Mouse (Mus musculus) layer of hippocampus, postnatal 25 days (tissue): ENCODE results near the gene Lilra6. TPM values are rescaled to one million over a fixed set of nuclear protein-coding genes. Genes with fewer than 3 reads are reported as not detected.
"Not testable (repeated sequence)": the region's sequence is repeated elsewhere in the genome, so short reads cannot be mapped to it uniquely, and the experiment has no call there.

Source experiments
- DNase-seq, 2 experiments: peaks; one replicate each; pipeline ENCODE4 v3.0.0; 2022; ENCODE audit warnings: mixed read lengths in 2 of 2, low spot score in 1 of 2; ENCODE audit errors: extremely low spot score in 1 of 2
- total RNA-seq, 2 experiments: library from RNA; stranded (reverse); gene quantifications; 2 replicates each; pipeline ENCODE4 v1.2.3; 2021

Lilra6 gene
- total RNA-seq = not detected

GRCm38 (mm10) chr7:3915387-3915786, at the start of gene Lilra6:
Gene Lilra6, minus strand, starts transcription at chr7:3915503.
- DNase-seq = not testable (repeated sequence)

DNA sequence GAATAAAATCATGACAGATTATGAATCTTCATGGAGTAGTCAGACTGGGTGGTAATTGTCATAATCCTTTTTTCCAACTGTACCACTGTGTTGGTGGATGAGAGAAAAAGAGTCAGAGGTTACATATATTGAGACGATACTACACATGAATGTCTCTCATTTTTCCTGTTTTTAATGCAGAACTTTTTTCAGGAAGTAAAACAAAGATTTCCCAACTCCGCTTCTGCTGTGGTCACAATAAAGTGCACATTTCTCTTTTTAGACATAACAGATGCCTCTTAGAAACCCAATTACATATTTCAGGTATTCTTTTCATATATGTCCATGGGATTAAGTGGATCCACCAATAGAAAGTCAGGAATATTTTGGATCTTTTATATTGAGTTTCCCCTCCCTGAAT, 46.7 kb upstream of the Lilra6 start:
- DNase-seq = no peak

DNA sequence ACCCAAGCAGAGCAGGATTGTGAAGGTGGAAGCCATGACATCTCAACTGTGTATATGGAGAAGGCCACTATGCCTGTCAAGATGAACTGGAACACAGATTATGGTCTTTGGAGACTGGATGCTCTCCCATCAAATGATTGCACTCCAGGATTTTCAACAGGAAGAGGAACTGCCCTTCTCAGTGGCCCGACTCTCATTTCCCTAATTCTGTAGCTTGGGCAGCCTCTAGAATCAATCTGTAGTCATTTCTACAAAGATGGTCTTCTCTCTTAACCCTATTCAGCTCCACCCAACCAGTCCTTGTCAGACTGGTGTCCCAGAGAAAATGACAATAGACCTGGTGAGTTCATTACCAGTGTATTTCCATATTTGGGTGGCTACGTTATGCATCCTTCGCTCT, 42.1 kb upstream of the Lilra6 start:
- DNase-seq = no peak

- DNase-seq = no peak
Measured at GRCm38 (mm10) chr7:3949159-3949558, 33.9 kb upstream of the Lilra6 start.

DNA sequence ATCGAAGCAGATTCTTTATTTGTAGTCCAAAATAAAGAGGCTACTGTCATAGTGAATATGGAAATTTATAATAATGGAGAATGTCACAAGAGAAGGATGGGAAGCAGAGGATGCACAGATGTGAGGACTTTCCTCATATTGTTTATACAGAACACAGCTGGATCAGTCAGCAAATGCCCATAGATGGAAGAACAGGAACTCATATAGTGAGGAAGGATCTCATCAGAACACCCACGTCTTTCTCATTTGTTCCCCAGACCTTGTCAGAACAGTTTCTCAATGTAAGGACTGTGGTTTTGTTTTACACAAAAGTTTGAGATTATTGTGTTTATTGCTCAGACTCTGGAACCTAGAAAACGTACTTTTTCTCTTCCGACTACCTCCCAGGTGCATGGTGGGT, 32.9 kb upstream of the Lilra6 start:
- DNase-seq = no peak

GRCm38 (mm10) chr7:3946117-3946516, 30.8 kb upstream of the Lilra6 start:
- DNase-seq = no peak

DNA sequence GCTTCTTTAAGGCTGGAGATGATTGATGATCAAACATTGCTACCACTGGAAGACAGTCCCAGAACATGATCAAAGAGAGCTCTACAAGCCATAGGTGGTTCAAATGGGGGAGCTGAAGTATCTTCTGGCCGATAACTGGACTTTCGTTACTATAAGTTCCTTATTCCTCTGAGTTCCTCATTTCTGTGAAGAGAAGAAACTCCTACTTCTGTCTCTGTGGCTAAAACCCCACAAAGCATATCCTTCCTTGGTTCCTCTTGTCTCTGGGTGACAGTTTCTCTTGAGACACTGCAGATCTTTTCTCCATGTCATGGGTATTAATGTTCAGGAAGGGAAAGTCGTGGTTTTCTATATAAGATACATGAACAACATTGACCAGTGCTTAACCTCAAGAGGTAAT, 25.6 kb upstream of the Lilra6 start:
- DNase-seq = no peak

DNA sequence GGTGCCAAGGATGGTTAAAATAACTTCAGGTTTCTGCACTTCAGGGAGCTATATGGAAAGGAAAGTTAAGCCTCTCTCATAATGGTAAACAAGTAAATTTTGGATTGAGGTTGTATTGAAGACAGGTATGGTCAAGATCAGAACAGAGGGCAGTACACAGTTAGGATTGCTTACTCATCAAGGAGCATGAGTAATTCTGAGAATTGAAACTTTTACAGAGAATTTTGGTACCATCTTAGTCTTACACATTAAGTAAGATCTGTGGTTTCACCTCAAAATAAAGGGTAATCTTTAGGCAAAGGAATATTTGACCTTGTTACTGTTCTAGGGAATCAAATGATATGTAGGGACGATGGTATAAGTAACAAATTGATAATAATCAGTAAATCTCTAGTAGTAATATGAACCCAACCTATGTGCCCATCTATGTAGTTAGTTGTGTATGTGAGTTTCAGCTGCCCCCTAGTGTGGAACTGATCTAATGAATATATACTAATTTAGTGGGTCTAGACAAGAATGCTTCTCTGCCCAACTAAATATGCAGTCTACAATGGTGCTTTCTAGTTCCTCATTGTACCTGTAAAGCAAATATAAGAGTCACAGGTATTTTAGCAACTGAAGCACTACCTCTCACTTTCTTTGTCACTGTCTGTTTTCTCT, 24.7 kb upstream of the Lilra6 start:
- no peak for DNase-seq

DNA sequence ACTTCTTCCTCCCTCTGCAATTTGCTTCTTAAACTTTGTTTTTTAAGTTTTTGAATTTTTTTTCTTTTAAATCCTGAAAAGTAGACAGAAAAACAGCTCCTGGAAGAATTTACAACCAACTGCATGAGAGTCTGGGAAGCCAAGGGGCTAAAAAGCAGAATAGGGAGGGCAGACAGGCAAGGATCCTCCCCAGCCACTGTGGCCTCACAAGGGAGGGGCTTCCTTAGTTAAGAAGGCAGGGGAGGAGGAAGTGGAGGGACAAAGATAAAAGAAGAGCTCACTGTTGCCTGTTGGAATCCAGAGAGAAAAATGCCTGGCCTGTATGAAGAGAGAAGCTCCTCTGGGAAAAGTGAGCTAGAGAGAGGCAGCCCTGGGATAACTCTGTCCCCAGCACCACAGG, 20.2 kb upstream of the Lilra6 start:
- DNase-seq = not testable (repeated sequence)

GRCm38 (mm10) chr7:3903704-3904103, 11.6 kb downstream of the Lilra6 start:
- DNase-seq = no peak

- not testable (repeated sequence) for DNase-seq
Measured at GRCm38 (mm10) chr7:3898036-3898590, 17.2 kb downstream of the Lilra6 start, which contains the start of gene Gm14548. Gene Gm14548, minus strand, starts transcription at chr7:3898120.

DNA sequence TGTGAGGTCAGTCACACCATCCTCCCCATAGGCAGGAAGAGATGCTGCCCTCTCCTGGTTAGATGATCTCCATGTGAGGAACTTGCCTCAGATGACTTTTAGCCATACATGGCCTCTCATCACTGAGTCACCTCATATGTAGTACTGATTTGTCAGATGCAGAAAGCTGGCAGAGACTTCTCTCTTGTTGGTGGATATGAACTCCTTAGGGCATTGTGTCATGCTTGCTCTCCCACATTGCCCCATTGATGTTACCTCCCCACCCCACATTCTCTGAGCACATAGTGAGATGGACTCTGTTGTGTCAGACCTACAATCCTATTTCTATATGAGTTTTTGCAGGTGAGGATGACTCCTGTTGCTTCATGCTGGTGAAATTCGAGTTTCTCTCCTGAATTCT, 40.3 kb downstream of the Lilra6 start:
- DNase-seq = not testable (repeated sequence)

Other genes starting within 250 kb of the Lilra6 start
- gene Leng1, start 249.7 kb downstream of the Lilra6 start, total RNA-seq = 1 to 10 TPM; 5.3 to 5.5 TPM
- 1 to 10 TPM; 4.6 to 8.1 TPM for gene Tmc4, start 237.9 kb downstream of the Lilra6 start, total RNA-seq
- gene Tsen34, start 222.6 kb downstream of the Lilra6 start, total RNA-seq = 10 to 100 TPM; 75.7 to 87.8 TPM
- 100 to 1,000 TPM; 133 to 153 TPM for gene Mboat7, start 222.0 kb downstream of the Lilra6 start, total RNA-seq
- 100 to 1,000 TPM; 367 to 434 TPM for gene Rps9, start 211.5 kb downstream of the Lilra6 start, total RNA-seq
- gene Pirb, start 195.1 kb downstream of the Lilra6 start, total RNA-seq = under 1 TPM in 1 of 2 experiments, not detected in 1; 0.12 TPM
- not detected for gene Gm15448, start 89.8 kb downstream of the Lilra6 start, total RNA-seq
- not detected for gene Pira2, start 70.5 kb downstream of the Lilra6 start, total RNA-seq
- gene Gm14548, start 17.4 kb downstream of the Lilra6 start, total RNA-seq = not detected
- gene Lair1, start 147.7 kb upstream of the Lilra6 start, total RNA-seq = 1 to 10 TPM; 6.3 to 6.6 TPM
- 100 to 1,000 TPM; 625 to 681 TPM for gene Ttyh1, start 203.9 kb upstream of the Lilra6 start, total RNA-seq
- gene Leng8, start 221.5 kb upstream of the Lilra6 start, total RNA-seq = 100 to 1,000 TPM; 109 to 181 TPM
- gene Leng9, start 234.9 kb upstream of the Lilra6 start, total RNA-seq = 1 to 10 TPM; 5.3 to 6.0 TPM
- gene Cdc42ep5, start 249.4 kb upstream of the Lilra6 start, total RNA-seq = 1 to 10 TPM in 1 of 2 experiments, under 1 TPM in 1; 0.75 to 1.4 TPM